Mouse (Mus musculus): ENCODE measurements at regions not wholly inside any gene's neighbourhood (a gene's known extent, or its start where the extent isn't known, plus 50 kb on each side); places are given as distances from the start of the nearest gene placed in this dataset.

GRCm38 (mm10) chrX:77433811-77434192, 77.0 kb upstream of the Tbl1x start:
- no peaks in the 10 kb centered on the region for H3K36me3 ChIP-seq (ENCODE audit: control insufficient read depth, insufficient read depth, low read length)
- WGBS: 6% methylated on average over 3 of the region's 3 CpGs
- no peak overlapping the region for H3K9ac ChIP-seq (ENCODE audit: low read depth, low read length, severe bottlenecking)
- no peak for DNase-seq (ENCODE audit: low spot score)
- H3K9me3 ChIP-seq (ENCODE audit: control insufficient read depth, low read length): no peaks in the 10 kb centered on the region
- peak; percentile 75 for ATAC-seq (ENCODE audit: low FRiP score, low read depth)
- peak overlapping the region; percentile 34 for H3K4me2 ChIP-seq (replicated peaks; ENCODE audit: low read depth, low read length, severe bottlenecking)
- peak overlapping the region; percentile 10; the same call in 1 of the 2 replicates for H3K4me3 ChIP-seq (replicated peaks; ENCODE audit: low read length)
- H3K27me3 ChIP-seq (ENCODE audit: control insufficient read depth, insufficient read depth, low read length): no peaks in the 10 kb centered on the region
- H3K27ac ChIP-seq (replicated peaks; ENCODE audit: low read depth, low read length): peak overlapping the region; percentile 55
- TF ChIP-seq POLR2A (IDR thresholded peaks at IDR 0.05; ENCODE audit: borderline replicate concordance, extremely low read depth, insufficient read depth, insufficient read length): no peak
- peaks cover 5% of the 10 kb centered on the region for H3K4me1 ChIP-seq (ENCODE audit: control insufficient read depth, insufficient read depth, low read length)

DNA sequence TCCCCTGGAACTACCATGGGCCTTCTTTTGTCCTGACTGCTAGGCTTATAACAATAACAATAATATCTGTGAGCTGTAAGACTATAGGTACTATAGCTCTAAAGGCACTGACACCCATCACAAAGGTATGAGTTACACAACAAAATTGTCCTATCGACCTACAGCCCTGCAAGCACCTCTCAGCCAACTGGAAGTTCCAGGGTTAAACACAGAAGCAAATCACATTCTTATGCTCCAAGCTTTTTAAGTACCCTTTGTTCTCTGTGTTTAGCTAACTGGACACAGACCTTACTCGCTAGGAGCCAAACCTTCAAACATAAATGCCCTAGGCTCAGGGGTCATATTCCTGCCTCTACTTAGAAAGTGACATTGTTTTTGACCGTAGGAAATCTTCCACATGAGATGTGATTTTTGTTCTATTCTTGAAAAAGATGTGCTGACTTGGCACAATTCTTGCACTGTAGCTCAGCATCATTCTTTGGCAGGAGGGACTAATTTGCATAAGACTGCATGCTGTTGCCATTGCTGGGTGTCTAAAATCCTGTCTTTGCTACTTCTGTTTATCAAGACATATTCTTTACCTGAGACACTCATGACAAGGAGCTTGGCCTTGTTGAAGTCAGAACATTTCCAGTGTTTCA, 66.8 kb upstream of the Tbl1x start:
- WGBS: 29% methylated on average over 3 of the region's 3 CpGs
- TF ChIP-seq POLR2A (IDR thresholded peaks at IDR 0.05; ENCODE audit: borderline replicate concordance, extremely low read depth, insufficient read depth, insufficient read length): no peak
- no peak for DNase-seq (ENCODE audit: low spot score)
- Histone ChIP-seq H3K27me3 (ENCODE audit: control insufficient read depth, insufficient read depth, low read length) (no peaks in the 10 kb centered on the region), H3K36me3 (ENCODE audit: control insufficient read depth, insufficient read depth, low read length) (no peaks in the 10 kb centered on the region), H3K9me3 (ENCODE audit: control insufficient read depth, low read length) (no peaks in the 10 kb centered on the region), H3K4me3 (replicated peaks; ENCODE audit: low read length) (no peak overlapping the region), H3K27ac (replicated peaks; ENCODE audit: low read depth, low read length) (no peak overlapping the region), H3K4me2 (replicated peaks; ENCODE audit: low read depth, low read length, severe bottlenecking) (no peak overlapping the region), H3K9ac (ENCODE audit: low read depth, low read length, severe bottlenecking) (no peak overlapping the region), H3K4me1 (ENCODE audit: control insufficient read depth, insufficient read depth, low read length) (no peaks in the 10 kb centered on the region)
- ATAC-seq (ENCODE audit: low FRiP score, low read depth): no peak

DNA sequence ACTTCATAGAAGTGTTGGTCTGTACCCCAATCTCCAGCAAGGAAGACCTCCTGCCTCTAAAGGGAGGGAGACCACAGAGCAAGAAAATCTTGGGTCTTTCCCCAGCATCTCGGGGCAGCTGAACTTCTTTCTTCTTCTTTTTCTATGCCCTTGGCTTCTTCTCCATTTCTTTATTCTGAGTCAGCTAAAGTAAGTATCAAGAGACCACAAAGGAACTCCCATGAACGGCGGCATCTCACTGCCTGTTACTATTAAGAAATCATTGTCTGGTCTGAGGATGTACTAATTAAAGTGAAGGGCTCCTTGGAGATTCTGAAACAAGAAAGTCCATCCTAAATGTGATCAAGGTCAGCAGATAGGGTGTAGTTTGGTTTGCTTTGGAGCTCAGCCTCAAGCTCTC, 64.1 kb upstream of the Tbl1x start:
- no peaks in the 10 kb centered on the region for H3K9me3 ChIP-seq (ENCODE audit: control insufficient read depth, low read length)
- no peak for TF ChIP-seq POLR2A (IDR thresholded peaks at IDR 0.05; ENCODE audit: borderline replicate concordance, extremely low read depth, insufficient read depth, insufficient read length)
- H3K9ac ChIP-seq (ENCODE audit: low read depth, low read length, severe bottlenecking): no peak overlapping the region
- H3K4me2 ChIP-seq (replicated peaks; ENCODE audit: low read depth, low read length, severe bottlenecking): no peak overlapping the region
- no peak overlapping the region for H3K4me3 ChIP-seq (replicated peaks; ENCODE audit: low read length)
- WGBS: 79% methylated on average over 3 of the region's 3 CpGs
- no peak overlapping the region for H3K27ac ChIP-seq (replicated peaks; ENCODE audit: low read depth, low read length)
- ATAC-seq (ENCODE audit: low FRiP score, low read depth): no peak
- no peak for DNase-seq (ENCODE audit: low spot score)
- no peaks in the 10 kb centered on the region for H3K27me3 ChIP-seq (ENCODE audit: control insufficient read depth, insufficient read depth, low read length)
- H3K4me1 ChIP-seq (ENCODE audit: control insufficient read depth, insufficient read depth, low read length): no peaks in the 10 kb centered on the region
- no peaks in the 10 kb centered on the region for H3K36me3 ChIP-seq (ENCODE audit: control insufficient read depth, insufficient read depth, low read length)

DNA sequence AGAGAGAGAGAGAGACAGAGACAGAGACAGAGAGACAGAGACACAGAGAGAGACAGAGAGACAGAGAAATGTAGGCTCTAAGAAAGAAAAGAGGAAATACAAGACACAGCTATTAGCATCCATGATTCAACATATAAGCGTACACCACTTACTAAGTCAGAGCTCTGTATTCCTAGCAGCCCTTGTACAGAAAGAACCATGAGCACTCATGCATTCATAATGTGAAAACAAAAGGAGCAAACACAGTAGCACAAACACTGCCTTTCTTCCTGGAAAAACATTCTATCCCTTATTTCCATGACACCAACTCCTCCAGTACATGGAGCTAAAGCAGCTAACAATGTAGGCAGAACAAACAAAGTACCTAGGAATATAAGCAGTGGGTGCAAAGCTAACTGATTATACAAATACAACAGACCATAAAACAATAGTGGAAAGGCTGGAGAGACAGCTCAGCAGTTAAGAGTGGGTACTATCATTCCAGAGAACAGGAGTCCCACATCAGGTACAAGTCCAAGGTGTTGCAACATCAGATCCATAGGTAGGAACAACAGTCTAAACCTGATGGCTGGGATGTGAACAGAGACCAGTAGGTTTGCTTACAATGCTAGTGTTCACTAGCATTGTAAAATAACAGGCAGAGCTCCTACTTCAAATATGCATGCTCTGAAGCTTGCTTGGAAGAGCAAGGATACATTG, 58.7 kb upstream of the Tbl1x start:
- H3K9me3 ChIP-seq (ENCODE audit: control insufficient read depth, low read length): no peaks in the 10 kb centered on the region
- H3K27me3 ChIP-seq (ENCODE audit: control insufficient read depth, insufficient read depth, low read length): no peaks in the 10 kb centered on the region
- H3K36me3 ChIP-seq (ENCODE audit: control insufficient read depth, insufficient read depth, low read length): no peaks in the 10 kb centered on the region
- WGBS: 83% methylated on average over 1 of the region's 1 CpGs
- DNase-seq (ENCODE audit: low spot score) (no peak), ATAC-seq (ENCODE audit: low FRiP score, low read depth) (no peak)
- no peak for TF ChIP-seq POLR2A (IDR thresholded peaks at IDR 0.05; ENCODE audit: borderline replicate concordance, extremely low read depth, insufficient read depth, insufficient read length)
- no peak overlapping the region for H3K4me3 ChIP-seq (replicated peaks; ENCODE audit: low read length)
- H3K4me2 ChIP-seq (replicated peaks; ENCODE audit: low read depth, low read length, severe bottlenecking): no peak overlapping the region
- H3K27ac ChIP-seq (replicated peaks; ENCODE audit: low read depth, low read length): no peak overlapping the region
- no peak overlapping the region for H3K9ac ChIP-seq (ENCODE audit: low read depth, low read length, severe bottlenecking)
- H3K4me1 ChIP-seq (ENCODE audit: control insufficient read depth, insufficient read depth, low read length): no peaks in the 10 kb centered on the region
